Mouse (Mus musculus) right cerebral cortex, postnatal 4 days (tissue): ENCODE measurements around the gene Gm14327.
"Not testable (repeated sequence)": the region's sequence is repeated elsewhere in the genome, so short reads cannot be mapped to it uniquely, and the experiment has no call there.

Source experiments
- DNase-seq: peaks from one replicate; pipeline ENCODE4 v3.0.0-alpha.2; 2022

The Gm14327 gene

DNA sequence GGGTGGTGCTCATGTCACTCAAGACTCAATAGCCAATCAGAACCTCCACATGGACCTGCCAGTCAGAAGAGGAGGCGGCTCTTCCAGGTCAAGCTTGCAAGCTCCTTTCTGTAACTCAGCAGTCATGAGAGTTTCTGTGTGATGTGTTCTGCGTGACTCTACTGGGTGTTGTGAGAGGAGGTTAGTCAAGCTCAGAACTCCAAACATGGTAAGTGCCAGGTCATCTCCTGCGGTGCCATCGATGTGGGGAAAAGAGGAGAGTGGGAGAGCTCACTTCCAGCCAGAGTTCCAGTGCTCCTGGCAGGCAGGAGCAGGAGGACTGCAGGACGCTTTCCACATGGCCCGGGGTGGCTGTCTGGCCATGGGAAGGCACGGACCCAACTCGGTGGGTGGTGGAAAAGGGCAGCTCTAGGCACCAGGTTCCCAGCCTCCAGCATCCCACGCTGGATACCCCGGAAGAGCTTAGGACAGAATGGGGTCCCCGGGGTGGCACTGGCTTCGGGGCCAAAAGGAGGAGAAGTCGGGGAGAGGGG, at the start of gene Gm14327:
Gene Gm14327 (plus strand): TSS at position 51 of the 533 bp plus-strand sequence.
- DNase-seq = not testable (repeated sequence)

DNA sequence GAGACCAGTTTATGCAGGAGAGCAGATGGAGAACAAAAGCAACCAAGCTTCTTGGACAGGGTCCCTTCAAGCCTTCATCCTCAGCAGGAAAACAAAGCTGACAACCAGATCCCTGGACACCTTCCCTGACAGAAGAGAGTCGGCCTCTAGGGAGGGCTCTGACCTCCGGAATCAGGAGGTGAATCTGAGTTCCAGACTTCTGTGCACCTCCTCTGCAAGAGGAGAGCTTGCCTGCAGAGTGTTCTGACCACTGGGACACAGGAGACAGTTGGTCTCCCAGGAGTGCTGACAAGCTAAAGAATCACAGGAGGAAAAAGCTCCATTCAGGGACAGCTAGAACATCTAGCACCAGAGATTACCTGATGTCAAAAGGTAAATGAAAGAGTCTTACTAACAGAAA, 34.6 kb upstream of the Gm14327 start:
- not testable (repeated sequence) for DNase-seq

DNA sequence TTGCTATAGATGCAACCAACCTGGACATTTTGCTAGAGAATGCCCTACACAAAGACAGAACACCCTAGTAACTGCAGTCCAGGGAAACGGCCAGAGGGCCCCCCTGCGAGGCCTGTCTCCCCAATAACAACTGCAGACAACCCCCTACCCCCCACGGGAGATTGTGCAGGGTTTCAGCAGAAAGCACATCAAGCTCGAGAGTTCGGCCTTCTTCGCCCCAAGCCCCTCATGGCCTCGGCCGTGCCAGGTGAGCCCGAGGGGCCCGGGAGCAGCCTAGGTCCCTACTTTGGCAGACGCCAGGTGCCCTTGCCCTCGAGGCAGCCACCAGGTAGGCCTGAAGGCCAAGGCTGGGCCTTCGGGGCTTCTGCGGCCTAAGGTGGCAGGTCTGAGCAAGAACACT, 9.2 kb upstream of the Gm14327 start:
- DNase-seq = not testable (repeated sequence)

DNA sequence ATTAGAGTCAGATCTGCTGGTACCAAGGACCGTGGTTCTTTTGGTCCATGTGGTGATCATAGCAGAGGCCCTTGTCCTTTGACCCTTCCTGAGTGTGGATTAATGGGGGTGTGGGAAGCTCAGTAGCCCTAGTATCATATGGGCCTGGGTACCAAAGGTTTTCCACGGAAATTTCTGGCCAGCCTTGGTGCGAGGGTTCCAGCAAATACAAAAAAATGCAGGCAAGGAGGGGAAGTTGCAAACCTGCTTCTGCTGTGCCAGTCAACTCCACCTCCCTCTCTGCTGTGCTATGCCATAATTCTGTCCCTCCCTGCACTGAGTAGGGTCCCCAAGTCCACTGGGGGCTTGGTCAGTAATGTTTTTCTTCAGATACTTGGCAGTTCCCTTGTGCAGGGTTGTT, 1.3 kb downstream of the Gm14327 start:
- not testable (repeated sequence) for DNase-seq

DNA sequence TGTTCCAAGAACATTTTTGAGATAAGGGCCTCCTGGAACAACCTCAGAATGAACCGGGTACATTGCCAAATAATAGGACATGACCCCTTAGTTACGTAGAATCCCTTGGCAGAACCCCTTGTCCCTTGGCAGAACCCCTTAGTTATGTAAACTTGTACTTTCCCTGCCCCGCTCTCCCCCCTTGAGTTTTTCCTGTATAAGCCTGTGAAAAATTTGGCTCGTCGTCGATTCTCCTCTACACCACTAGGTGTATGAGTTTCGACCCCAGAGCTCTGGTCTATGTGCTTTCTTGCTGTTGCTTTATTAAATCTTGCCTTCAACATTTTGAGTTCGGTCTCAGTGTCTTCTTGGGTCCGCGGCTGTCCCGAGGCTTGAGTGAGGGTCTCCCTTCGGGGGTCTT, 6.4 kb downstream of the Gm14327 start:
- not testable (repeated sequence) for DNase-seq

DNA sequence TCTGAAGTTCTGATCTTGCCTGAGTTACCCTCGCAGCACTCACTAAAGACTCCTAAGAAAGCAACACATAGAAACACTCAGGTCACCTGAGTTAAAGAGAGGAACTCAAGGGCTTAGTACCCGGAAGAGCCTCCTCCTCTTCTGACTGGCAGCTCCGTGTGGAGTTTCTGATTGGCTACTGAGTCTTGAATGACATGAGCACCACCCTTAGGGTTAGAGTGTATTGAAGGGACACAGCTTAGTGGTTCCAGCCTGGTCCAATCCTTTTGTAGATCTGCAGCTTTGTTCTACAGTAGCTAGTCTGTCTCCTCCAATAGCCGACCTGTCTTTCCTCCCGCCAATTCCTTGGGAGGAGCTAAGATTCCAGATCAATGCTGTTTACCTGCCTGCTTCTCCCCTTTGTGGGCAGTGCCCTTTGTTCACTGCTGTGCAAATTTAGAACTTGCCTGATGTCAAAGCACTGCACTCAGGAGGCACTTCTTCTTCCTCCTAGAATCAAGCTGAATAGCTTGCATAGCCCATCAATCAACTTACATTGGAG, 28.7 kb downstream of the Gm14327 start, which contains the start of gene Zfp972:
Gene Zfp972 (minus strand): TSS at position 51 of the 541 bp plus-strand sequence.
- not testable (repeated sequence) for DNase-seq
